Comparison of ENCODE assay signal across 11 mouse cellular contexts in genomic region chr2:10314251-10315243, GRCm38 (mm10). TPM values are rescaled to one million over a fixed set of nuclear protein-coding genes. Genes with fewer than 3 reads are reported as not detected.
A peak's percentile ranks its signal among the peaks of the same experiment; 100 is the strongest.
DNase-seq lines count a peak whose midpoint lies in the region; ATAC-seq and TF ChIP-seq lines count a peak whose summit lies in the region.
"Had no signal": no experiment of that assay in that cellular context is flagged by ENCODE, and none has a peak within 500 bp of the region (broad histone marks: within the 10 kb centered on the region; RNA-seq: fewer than 3 reads in every experiment).

No protein-coding gene starts in this region.

- no peak for ATAC-seq in heart, embryonic 15.5 days (replicated peaks; ENCODE audit: insufficient number of reproducible peaks, insufficient read depth, low FRiP score, low read depth)

- H3K4me2 ChIP-seq in heart, embryonic 15.5 days, result peak overlapping the region; percentile 33; the same call in 1 of the 2 replicates
- H3K4me2 ChIP-seq in myocyte (ENCODE audit: low read depth), result peak overlapping the region; percentile 48
- H3K4me2 ChIP-seq: embryonic facial prominence, embryonic 13.5 days had no signal

- no peaks in the 10 kb centered on the region for H3K79me2 ChIP-seq in myocyte (ENCODE audit: control insufficient read depth, insufficient read depth)

- H3K9me3 ChIP-seq in heart, embryonic 15.5 days (replicated peaks), result no peaks in the 10 kb centered on the region
- H3K9me3 ChIP-seq: embryonic facial prominence, embryonic 13.5 days had no signal

- H3ac ChIP-seq in myocyte (ENCODE audit: control insufficient read depth, insufficient read length), result no peak overlapping the region

- no peak for DNase-seq in heart, adult 8-10 months (ENCODE audit: low spot score)
- DNase-seq in 3T3-L1 (ENCODE audit: low read depth, low spot score) (peak; percentile 89), NIH3T3 (ENCODE audit: low read depth) (peak; percentile 82)
- DNase-seq in gastrocnemius, postnatal 25 days, result no peak
- DNase-seq in retina, embryonic 14.5 days (ENCODE audit: low spot score), result no peak
- no peak for DNase-seq in embryo, embryonic 11 days
- DNase-seq: kidney, adult 11 months; retina, postnatal 1 day had no signal

- no peak overlapping the region for H3K4me3 ChIP-seq in heart, embryonic 15.5 days
- no peak overlapping the region for H3K4me3 ChIP-seq in myocyte
- H3K4me3 ChIP-seq: embryonic facial prominence, embryonic 13.5 days had no signal

- H3K27ac ChIP-seq in heart, embryonic 15.5 days, result no peak overlapping the region
- H3K27ac ChIP-seq: embryonic facial prominence, embryonic 13.5 days had no signal

- H3K9ac ChIP-seq in heart, embryonic 15.5 days, result no peak overlapping the region; the same call in 1 of the 2 replicates
- H3K9ac ChIP-seq: embryonic facial prominence, embryonic 13.5 days had no signal

- H3K36me3 ChIP-seq in heart, embryonic 15.5 days, result no peaks in the 10 kb centered on the region
- H3K36me3 ChIP-seq in myocyte (ENCODE audit: control insufficient read depth, insufficient read depth), result no peaks in the 10 kb centered on the region
- H3K36me3 ChIP-seq: embryonic facial prominence, embryonic 13.5 days had no signal

- 36% methylated on average over 14 of the region's 14 CpGs for WGBS in heart, embryonic 15.5 days

- peaks cover 10% of the 10 kb centered on the region; the same call in 1 of the 2 replicates for H3K4me1 ChIP-seq in heart, embryonic 15.5 days (replicated peaks)

- no peak for TF ChIP-seq POLR2A in myocyte (IDR thresholded peaks at IDR 0.05; ENCODE audit: insufficient read length, low read depth)

- no peaks in the 10 kb centered on the region for H3K27me3 ChIP-seq in heart, embryonic 15.5 days
- H3K27me3 ChIP-seq in myocyte (ENCODE audit: control insufficient read depth, insufficient read depth, insufficient read length), result no peaks in the 10 kb centered on the region

TF ChIP-seq in myocyte, 11 proteins besides CTCF, POLR2A, EP300 and RAD21:
- TF ChIP-seq POLR2AphosphoS2 (IDR thresholded peaks at IDR 0.05; ENCODE audit: insufficient read length, low read depth), result no peak
- no peak for TF ChIP-seq CEBPB (IDR thresholded peaks at IDR 0.05; ENCODE audit: insufficient read depth, poor library complexity, severe bottlenecking)
- no peak for TF ChIP-seq USF1 (IDR thresholded peaks at IDR 0.05; ENCODE audit: low read depth)
- no peak for TF ChIP-seq REST (IDR thresholded peaks at IDR 0.05; ENCODE audit: insufficient read depth, insufficient read length)
- TF ChIP-seq TCF3 (IDR thresholded peaks at IDR 0.05; ENCODE audit: insufficient read length, low read depth), result no peak
- no peak for TF ChIP-seq TCF12 (IDR thresholded peaks at IDR 0.05; ENCODE audit: insufficient read depth, poor library complexity, severe bottlenecking)
- no peak for TF ChIP-seq SRF (IDR thresholded peaks at IDR 0.05; ENCODE audit: control insufficient read depth, insufficient read length, low read depth)
- TF ChIP-seq MYOG (IDR thresholded peaks at IDR 0.05; ENCODE audit: control insufficient read depth in 1 of 3, insufficient read depth in 1 of 3, insufficient read length in 2 of 3, low read depth in 2 of 3), result no peak
- TF ChIP-seq E2F4 (IDR thresholded peaks at IDR 0.05; ENCODE audit: insufficient read depth), result no peak
- no peak for TF ChIP-seq MYOD1 (IDR thresholded peaks at IDR 0.05; ENCODE audit: control insufficient read depth in 1 of 3, insufficient read length in 2 of 3, low read depth in 2 of 3)
- TF ChIP-seq MAX (IDR thresholded peaks at IDR 0.05; ENCODE audit: low read depth), result no peak

RNA-seq across cellular contexts. Expression of gene Sfmbt2, which starts 55.8 kb away (rescaled TPM):
- polyA plus RNA-seq in heart, embryonic 15.5 days (2015; fragmentation: Nextera tagmentation; extraction: Ambion mirVana), result 1.2 and 1.3 TPM in 2 replicates
- under 1 TPM; 0.12 to 0.35 (median 0.32) TPM for total RNA-seq in heart, adult 8-10 months (2022)
- 0.19 TPM for polyA plus RNA-seq in myocyte (2012; fragmentation: generic; extraction: Trizol)
- total RNA-seq in gastrocnemius, postnatal 25 days (2021), result under 1 TPM; 0.13 to 0.19 TPM

Comparison
In these comparisons a context has a peak if more than half of its experiments do, and no peak if none do; other contexts are left out.
1. DNase-seq: peak in 3T3-L1 (single experiment) and NIH3T3 (single experiment); none in heart, adult 8-10 months (single experiment), gastrocnemius, postnatal 25 days (single experiment), retina, embryonic 14.5 days (single experiment) and embryo, embryonic 11 days (single experiment).